Mouse (Mus musculus): ENCODE measurements around the gene Nipa1.

GRCm38 (mm10) chr7:55995013-55995412 lies 24.7 kb downstream of the Nipa1 start:
- TF ChIP-seq CTCF (IDR thresholded peaks at IDR 0.05; ENCODE audit: control insufficient read depth, insufficient read depth, low read length): no peak
- TF ChIP-seq POLR2A (IDR thresholded peaks at IDR 0.05; ENCODE audit: borderline replicate concordance, control insufficient read depth, low read depth, low read length): no peak
